Mouse (Mus musculus) cerebellum, adult 18-20 months (tissue): ENCODE measurements around the gene Zkscan17.
A peak's percentile ranks its signal among the peaks of the same experiment; 100 is the strongest.

ENCODE experiments used
- DNase-seq, 2 experiments: peaks; one replicate each; pipeline ENCODE4 v3.0.0; 2021

Gene Zkscan17

GRCm38 (mm10) chr11:59517441-59517840 is 9.1 kb downstream of the Zkscan17 start:
- no peak for DNase-seq

DNA sequence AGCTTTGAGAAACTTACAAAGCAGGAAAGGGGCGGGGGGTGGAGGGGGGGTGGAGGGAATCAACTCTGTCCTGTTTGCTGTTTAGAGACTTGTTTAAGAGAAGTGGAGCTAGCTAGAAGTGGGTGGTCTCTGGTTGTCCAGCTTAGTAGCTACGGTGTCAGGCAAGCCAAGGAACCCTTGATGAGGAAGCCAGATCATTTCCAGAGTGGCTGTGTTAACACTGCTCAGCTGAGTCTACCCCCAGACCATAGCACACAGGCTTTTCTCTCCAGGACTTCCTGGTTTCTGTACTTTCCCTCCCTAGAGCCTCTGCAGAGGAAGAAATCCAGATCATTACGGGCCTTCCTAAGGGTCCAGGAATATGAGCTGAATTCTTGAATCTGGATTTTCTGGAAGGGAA is 11.8 kb downstream of the Zkscan17 start:
- no peak for DNase-seq

DNA sequence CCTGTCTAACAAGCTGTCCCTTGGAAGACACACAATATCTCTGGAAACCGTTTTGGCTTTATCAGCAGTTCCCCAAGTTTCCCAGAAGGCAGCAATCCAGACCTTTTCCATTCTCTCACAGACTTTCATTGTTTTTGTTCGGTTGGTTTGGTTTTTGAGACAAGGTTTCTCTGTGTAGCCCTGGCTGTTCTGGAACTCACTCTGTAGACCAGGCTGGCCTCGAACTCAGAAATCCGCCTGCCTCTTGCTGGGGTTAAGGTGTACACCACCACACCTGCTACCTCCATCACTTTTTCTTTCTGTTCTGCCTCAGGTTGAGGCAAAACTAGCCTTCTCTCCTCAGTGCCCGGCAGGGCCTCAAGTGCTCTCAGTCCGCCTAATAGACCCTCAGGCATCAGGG is 12.2 kb downstream of the Zkscan17 start:
- DNase-seq, result no peak

DNA sequence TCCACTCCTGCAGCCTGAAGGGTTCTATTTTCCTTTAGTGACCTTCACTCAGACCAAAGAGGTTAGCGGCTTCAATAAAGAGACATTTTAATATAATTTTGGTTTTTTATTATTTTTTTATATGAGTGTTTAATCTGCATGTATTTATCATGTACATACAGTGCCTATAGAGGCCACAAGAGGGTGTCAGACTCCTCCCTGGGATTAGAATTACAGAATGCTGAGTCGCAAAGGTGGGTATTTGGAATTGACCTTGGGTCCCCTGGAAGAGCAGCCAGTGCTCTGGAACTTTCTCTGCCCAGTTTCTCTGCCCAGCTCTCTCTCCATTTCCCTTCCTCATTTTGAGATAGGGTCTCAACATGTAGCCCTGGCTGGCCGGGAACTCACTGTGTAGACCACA is 13.0 kb downstream of the Zkscan17 start:
- no peak for DNase-seq

GRCm38 (mm10) chr11:59512733-59513132 is 13.8 kb downstream of the Zkscan17 start:
- DNase-seq, result no peak

DNA sequence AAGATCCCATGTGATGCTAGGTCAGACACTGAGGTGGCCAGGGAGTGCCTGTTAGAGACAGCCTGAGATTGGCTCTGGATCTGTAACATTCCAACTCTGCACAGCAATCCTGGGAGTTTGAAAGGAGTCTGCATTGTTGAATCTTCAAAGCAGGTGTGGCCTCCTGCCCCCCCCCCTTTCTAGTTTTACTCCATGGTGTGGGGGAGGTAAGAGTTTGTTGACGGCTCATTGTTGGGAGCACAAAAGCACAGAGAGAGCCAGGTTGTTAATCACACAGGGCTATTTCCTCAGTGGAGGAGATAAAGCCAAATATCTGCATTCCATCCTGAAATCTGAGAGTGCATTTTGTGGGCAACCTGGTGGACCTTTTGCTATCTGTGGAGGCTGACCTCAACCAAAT is 15.0 kb downstream of the Zkscan17 start:
- DNase-seq, result no peak

- DNase-seq, result no peak
Observed at GRCm38 (mm10) chr11:59506713-59507074, 19.9 kb downstream of the Zkscan17 start.

- DNase-seq, result peak; percentile 83 to 84
Observed at GRCm38 (mm10) chr11:59505839-59506712, 20.5 kb downstream of the Zkscan17 start.

- peak; percentile 75 for DNase-seq
Observed at GRCm38 (mm10) chr11:59505351-59505838, 21.2 kb downstream of the Zkscan17 start.

GRCm38 (mm10) chr11:59501978-59502700 is 24.4 kb downstream of the Zkscan17 start:
- no peak for DNase-seq

DNA sequence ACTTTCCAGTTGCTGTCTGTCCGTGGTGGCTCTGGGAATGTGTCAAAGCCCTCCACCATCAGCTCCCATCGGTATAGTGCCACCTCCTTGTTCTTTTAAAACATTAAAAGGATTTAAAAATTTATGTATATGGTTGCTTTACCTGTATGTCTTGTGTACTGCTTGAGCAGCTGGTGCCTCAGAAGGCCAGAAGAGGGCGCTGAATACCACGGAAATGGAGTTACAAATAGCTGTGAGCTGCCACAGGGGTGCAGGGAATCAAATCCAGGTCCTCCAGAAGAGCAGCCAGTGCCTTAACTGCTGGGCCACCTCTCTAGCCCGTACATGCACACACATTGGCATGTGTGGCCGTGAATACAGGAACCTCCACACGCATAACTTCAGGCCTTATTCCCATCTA is 28.8 kb downstream of the Zkscan17 start:
- no peak for DNase-seq

DNA sequence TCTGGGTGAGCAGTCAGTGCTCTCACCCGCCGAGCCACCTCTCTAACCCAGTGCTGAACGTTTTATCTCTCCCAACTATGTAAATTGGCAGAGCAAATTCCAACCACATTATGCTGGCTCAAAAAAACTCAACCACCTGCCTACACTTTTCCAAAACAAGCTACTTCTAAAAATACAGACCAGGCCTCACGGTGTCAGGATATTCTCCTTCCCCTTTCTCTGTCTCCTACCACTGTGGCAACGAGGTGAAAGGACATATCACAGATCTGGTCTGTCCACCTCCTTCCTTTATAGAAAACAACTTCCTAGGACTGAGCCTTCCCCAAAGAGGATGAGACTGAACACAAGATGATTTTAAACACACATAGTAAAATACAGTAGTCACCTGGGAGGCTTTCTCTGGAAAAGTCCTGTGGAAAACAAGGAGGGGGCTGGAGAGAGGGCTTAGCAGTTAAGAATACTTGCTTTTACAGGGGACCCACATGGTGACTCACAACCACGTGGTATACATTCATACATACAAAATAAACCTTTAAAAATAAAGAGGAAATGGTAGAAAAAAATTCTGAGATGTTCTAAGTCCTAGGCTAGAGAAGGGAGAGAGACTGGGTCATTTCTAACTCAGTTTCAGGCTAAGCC is 29.8 kb downstream of the Zkscan17 start:
- DNase-seq, result no peak

- no peak for DNase-seq
Observed at GRCm38 (mm10) chr11:59486222-59486621, 40.3 kb downstream of the Zkscan17 start.

DNA sequence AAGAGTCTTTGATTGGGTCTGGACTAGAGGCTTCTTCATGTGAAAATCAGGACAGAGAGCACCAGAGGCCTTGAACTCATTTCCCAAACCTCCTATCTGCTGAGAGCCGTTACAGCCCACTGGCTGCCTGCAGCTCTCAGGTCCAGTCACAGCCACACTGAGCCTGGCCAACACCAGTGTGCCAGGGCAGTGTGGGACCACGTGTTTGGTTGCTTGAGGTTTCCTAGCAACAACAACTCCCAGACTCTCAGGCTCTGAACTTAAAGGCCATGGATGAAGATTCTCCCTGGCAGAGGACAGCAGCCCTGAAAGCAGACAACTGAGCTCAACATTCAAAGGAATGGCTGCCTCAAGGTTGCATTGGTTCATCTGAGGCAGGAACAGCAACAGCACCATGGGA is 40.9 kb downstream of the Zkscan17 start:
- no peak for DNase-seq

- peak; percentile 56 to 62 for DNase-seq
Observed at GRCm38 (mm10) chr11:59483212-59483611, 43.3 kb downstream of the Zkscan17 start.

DNA sequence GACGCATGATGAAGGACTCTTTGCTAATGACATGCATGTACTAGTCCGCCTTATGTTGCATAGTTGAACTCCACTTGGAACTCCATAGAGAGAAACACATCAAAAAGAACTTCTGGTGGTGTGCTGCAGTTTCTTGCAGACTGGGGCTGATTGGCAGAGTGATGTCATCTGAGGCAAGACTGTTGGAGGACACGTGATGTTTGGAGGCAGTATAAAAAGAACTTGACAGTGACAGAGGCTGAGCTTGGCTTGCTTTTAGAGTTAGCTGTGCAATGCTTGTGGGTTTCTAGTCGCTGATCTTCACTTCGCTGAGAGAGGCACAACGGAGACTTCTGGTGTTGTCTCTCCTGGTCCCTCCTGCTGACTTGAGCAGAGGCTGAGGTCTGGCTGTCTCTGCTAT is 49.3 kb downstream of the Zkscan17 start:
- no peak for DNase-seq

GRCm38 (mm10) chr11:59472326-59472677 is 54.2 kb downstream of the Zkscan17 start, which contains the start of gene Zfp867:
TSS of gene Zfp867 (minus strand) at chr11:59472474.
- DNase-seq, result peak; percentile 88 to 93

- no peak for DNase-seq
Observed at GRCm38 (mm10) chr11:59471413-59472325, 54.9 kb downstream of the Zkscan17 start.

DNA sequence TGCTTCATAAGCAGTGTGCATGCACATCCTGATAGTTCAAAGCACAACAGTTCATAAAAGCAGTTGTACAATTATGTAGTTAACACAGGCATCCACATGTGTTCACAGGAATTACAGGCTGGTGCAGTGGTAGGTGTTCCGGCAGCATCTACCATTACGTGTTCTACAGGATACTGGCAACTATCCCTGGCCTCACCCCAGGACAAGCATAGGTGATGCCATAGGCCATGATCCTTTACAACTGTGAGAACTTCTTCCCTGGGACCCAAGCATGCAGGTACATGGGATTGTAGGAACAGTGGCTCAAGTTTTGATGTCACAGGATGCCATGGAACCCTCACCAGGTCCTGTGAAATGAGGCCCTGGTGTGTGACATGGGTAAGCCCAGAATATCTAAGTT is 66.1 kb downstream of the Zkscan17 start:
- no peak for DNase-seq

DNA sequence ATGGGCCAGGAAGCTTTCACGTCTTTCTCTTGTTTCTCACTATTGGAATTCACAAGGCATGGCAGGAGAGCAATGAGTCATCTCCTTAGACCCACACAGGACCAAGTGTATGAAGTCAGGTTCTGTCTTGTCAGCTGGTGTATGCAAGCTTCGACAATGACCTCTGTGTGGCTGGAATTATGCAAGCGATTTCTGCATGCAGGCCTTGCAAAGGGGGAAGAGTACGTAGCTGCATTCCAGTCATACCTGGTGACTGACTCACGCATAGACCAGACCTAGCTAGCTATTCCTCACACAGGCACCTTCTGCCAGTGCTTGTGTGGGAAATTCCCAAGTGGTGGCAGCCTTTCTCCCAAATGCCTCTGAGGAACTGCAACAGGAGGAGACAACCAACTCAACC is 67.6 kb downstream of the Zkscan17 start:
- DNase-seq, result no peak

- no peak for DNase-seq
Observed at GRCm38 (mm10) chr11:59456891-59457290, 69.7 kb downstream of the Zkscan17 start.

DNA sequence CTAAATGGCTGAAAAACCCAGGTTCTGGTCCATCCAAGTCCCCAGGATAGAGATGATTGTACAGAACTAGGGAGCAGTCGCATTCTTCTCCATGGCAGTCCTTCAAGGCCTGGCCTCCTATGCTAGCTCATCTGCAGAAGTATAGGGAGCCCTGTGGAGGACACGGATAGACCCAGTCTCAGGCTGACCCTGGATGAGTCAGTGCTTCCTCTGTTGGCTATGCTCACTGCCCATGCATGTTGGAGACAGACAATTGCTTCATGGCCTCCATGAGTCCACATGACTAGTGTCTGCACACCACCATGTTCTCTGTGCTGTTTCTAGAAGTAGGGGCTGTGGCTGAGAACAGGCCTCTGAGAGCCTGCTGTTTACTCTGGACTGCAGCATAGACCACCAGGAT is 70.2 kb downstream of the Zkscan17 start:
- no peak for DNase-seq

DNA sequence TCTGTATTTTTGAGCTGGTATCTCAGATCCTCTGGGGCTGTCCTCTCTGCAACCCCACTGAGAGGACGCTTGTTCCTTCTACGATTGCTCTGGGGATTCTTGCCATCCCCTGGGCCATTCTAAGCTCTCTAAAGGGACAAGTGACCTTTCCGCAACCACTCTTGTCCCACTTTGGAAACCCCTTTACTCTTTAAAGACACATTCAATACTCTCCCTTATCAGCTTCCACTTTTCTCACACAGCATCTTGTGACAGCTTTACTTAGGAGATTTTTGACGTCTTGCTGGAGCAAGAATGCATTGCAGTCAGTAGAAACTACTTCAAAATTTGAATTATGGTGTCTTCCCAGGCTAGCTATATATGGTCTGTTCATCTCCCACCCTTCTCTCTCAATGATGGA is 75.5 kb downstream of the Zkscan17 start, which contains the start of gene Snap47:
Snap47 (minus strand) TSS at position 101 of the 400 bp plus-strand sequence.
- DNase-seq, result no peak
